Mouse (Mus musculus) thymus, postnatal 4 days (tissue): ENCODE results near the gene Rflnb.

Experiments used
- DNase-seq: peaks from one replicate; pipeline ENCODE4 v3.0.0; 2021

Rflnb gene

DNA sequence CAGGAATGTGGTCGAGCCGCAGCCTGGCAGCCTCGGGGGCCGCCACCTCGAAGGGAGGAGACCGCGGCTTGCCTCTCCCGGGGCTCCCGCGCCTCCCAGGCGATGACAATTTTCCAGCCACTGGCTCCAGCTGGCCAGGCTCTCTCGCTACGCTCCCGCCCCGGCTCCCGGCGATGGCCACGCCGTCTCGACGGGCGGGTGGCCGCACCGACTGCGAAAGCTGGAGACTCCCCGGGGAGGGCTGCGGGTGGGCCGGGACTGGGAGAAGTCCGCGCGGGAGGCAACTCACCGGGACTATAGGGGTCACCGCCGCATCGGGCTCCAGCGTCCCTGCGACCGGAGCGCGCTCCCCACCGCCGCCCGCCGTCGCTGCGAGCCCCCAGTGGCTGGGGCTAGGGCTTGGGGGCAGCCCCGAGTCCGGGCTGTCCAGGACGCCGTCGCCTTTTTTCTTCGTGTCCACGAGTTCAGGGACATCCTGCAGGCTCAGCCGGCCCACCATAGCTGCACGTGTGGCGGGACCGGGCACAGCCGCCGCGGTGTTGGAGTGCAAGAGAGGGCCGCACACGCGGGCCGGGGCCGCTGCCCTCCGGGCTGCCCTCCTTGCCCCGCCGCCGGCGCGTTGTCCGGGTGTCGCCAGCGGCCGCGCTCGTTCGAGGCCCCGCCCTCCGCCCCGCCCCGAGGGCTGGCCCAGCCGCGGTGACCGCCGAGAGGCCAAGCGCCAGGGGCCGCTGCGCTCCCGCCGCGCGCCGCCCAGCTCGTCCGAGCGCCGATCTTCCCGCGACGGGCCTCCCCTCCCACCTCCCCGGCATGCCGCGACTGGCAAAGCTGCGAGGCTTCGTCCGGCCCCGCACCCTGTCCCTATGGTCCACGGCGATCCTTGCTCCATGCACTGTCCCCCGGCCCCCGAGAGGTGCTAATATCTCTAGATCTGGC is at the start of gene Rflnb:
Gene Rflnb (minus strand): TSS at position 644 of the 933 bp plus-strand sequence.
- peak; percentile 57 for DNase-seq

DNA sequence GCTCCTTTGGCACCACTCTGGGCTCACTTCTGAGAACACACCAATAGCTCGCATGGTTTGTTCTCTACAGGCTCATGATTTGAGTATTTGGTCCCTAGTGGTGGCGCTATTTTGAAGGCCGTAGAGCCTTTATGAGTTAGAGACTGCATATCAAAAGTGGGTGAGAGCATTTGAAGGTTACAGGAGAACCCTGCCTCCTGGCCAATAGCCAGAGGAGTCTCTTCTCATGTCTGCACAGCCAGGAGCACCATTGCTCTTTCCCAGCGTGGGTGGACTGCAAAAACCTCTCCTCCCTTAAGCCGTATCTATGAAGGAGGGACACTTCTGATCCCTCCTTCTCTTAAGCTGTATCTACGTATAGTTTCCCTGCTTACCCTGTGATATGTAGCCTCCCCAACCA is 49.8 kb upstream of the Rflnb start:
- no peak for DNase-seq

DNA sequence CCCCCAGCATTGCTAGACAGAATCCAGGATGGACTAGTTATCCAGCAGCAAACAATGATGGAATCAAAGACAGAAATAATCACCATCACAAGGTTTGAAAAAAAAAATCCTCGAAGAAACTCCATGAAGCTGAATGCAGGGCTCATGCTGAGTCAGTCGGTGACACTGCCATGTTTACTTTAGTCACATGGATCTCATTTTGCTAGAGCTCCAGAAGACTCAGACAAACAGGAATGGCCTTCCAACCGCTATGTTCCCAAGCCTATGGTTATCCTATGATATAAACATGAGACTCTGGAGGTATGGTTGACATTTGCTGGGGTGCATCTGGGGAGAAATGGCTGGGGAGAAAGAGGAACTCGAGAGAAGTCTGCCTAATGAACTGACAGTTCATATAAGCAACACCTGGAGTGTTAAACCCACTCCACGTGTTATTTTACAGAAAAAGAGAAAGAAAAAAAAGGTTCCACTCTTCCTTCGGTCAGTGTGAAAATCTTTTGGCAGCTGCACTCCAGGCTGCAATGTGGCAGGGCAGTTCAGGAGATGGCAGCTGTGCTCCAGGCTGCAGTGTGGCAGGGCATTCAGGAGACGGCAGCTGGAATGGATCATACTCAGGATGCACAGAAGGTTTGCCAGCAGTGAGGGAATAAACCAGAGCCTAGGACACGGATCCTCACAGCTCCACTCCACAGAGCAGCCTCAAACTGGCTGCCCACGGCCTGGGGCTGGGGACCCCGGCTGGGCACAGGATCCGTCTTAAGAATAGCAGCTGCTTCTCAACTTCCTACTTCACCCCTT is 46.9 kb upstream of the Rflnb start:
- DNase-seq: no peak

DNA sequence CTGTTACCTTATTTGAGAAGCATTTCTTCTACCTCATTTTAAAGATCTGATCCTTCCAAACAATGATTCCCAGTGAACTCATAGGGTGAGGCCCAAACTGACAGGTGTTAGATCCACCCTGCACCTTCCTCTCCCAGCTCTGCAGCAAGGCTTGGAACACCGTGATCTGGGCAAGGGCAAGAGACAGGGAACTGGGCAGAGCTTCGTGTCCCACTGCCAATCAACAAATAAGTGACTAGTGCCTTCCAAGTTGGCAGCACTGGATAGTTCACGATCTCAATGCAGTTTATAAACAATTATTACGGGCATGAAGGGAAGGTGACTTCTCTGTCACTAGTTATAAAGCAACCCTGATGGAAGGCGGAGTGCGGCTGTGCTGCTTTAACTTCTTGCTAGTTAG is 42.2 kb upstream of the Rflnb start:
- DNase-seq: no peak

DNA sequence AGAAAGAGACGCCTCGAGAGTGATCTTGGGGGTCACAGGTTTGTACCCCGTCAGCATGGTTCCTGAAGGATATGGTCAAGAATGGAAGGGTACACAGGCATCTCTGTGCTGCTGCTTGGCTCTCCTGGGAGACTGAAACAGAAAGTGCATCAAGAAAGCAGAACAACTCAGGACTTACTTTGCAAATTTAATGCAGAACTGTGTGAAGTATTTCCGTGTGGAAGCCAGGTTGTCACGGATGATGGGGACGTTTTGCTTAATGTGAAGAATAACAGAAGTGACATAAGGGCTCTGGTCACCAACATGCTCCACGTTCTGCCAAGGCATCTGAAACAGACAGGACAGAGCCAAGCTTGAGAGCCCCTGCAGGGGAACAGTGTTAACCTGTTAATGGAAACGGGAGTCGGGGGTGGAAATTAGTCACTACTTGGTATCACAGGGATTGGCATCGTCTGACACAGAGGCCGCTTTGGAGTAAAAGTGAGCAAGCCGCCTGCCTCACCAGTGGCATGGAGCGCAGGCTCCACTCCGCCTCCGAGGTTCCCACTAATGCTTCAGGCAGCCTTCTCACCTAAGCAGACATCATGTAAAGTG is 39.1 kb upstream of the Rflnb start:
- DNase-seq: no peak

DNA sequence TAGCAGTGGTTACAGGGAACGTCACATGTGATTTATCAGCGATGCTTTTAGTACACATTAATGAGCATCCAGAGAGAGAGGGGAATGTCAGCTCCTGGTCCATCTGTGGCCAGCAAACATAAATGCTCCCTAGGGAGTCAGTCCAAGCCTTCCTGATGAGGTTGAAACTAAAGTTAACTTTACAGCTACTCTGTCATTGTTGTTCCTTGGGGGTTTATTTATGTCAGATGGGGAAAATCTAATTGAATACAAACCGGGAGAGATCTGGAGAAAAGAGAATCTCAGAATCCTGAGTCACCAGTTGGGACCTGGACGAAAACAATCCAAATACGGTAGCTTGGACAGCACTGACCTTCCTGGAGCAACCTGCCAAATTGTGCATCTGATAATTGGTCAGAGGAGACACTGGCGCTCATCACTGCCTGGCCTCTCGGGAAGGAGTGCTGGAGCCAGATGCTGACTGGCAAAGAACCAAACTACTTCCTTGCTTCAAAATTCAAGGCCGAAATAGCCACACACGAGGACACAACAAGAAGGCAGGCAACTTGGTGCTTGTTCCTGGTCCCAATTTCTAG is 38.0 kb upstream of the Rflnb start:
- no peak for DNase-seq

DNA sequence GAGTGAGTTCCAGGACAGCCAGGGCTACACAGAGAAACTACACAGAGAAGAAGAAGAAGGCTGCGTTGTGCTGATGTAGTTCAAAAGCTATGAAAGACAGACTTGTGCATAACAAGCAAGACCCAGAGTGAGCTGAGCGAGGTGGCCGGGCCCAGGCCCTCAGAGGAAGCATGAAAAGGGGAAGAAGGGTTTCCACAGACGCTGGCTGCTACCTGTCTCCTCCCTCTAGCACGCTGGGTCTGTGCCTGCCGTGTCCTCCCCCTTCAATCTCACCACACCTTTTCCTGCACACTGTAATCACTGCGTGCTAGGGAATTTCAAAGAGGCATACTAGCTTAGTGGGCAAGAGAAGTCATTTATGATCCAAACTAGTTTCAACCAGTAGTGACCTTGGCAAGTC is 36.8 kb upstream of the Rflnb start:
- DNase-seq: no peak

DNA sequence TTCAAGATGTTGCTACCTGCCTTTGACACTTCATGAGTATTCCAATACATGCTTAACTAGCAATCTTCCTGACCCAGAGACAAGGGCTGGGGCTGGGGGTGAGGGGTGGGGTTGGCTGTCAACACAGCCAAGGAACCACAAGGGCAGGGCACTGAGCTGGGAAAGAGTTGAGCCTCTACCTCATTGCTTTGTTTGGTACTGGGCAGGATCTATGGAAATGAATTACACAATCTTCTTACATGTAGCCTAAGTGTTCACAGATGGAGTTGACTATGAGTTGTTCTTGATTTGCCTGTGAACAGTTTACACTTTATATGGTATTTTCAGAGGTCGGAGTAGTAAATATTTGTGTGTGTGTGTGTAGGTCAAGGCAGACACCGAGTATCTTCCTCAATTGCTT is 33.3 kb upstream of the Rflnb start:
- DNase-seq: no peak

DNA sequence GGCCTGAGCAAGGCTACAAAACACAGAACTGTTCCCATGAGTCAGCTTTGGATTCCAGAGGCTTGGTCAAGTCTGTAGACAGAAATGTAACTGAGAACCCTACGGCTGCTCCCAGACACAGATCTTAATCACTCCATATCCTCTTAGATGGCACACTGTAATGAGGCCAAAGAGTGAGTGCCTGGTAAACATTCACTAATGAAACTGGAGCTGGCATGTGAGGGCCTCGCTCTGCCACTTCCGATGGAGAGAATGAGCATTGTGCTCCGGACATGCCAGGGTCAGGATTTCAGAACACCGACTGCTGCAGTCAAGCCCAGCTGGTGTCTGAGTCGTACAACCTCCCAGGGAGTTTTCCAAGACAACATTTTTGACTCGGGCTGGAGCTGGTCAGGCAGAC is 32.4 kb upstream of the Rflnb start:
- DNase-seq: no peak

DNA sequence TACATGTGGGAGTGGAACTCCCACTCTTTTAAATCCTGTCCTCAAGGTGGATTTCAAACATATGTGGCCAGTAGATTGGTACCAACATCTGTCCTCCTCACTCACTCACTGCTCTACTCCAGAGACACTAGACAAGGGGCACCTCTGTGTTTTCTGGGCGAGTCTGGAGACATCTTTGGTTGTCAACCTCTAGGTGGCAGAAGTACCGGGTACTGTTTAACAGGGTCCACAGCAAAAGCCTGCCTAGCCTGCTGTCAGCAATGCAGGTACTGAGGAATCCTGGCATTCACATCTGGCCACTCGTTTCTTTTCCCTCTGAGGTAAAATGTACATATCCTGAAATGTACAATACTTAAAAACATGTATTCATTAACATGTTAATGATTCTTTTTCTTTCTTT is 28.9 kb upstream of the Rflnb start:
- DNase-seq: no peak

DNA sequence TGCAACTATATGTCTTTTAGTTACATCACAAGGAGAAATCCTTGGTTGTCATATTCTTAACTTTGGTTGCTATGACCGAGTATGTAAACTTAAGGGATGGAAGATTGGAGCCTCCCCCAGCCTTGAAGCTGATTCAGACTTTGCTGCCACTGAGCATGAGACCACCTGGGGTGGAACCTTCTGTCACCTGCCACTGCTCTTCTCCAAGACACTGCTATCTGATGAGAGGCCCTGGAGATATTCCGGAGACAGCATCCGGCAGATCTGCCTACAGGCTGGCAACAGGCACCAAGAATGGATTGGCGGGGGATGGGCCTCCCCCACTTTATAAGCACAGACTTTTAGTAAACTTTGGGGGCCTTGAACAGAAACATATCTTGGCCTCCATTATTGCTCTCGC is 24.9 kb upstream of the Rflnb start:
- no peak for DNase-seq

DNA sequence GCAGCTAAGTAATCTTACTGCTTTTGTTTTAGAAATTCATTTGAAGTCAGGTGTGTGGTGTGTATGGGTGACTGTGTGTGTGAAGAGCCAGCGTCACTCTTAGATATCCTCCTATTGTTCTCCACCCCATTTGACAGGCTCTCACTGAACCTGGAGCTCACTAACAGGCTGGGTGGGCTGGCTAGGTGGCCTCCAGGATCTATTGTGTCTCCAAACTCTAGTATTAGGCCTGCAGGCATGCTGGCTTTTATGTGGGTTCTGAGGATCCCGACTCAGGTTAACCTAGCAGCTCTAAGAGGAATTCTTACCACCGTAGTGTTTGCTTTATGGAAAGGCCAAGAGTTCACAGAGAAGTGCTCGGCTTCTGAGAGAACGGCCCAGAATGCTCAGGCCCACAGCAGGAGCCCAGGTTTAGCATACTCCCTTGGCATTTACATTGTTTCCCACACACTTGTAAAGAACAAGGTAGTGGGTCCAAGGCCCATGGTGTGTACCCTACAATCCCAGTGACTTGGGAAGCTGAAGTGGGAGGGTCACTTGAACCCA is 23.5 kb upstream of the Rflnb start:
- no peak for DNase-seq

DNA sequence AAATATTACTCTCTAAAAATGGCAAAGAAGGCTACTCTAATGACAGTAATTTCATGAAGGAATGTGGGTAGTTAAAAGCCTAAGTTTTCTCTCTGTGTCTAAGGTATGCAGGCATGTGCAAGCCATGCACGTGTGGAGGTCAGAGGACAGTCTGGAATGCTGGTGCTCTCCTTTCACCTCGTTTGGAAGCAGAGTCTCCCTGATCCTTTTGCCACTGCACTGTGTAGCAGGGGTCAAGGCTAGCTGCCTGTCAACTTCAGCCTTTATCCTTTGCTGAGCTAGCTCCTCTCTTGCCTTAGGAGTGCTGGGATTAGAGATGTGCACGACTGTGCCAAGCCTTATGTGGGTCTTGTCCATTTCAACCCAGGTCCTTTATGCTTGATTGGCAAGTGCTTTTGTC is 22.9 kb upstream of the Rflnb start:
- DNase-seq: no peak

DNA sequence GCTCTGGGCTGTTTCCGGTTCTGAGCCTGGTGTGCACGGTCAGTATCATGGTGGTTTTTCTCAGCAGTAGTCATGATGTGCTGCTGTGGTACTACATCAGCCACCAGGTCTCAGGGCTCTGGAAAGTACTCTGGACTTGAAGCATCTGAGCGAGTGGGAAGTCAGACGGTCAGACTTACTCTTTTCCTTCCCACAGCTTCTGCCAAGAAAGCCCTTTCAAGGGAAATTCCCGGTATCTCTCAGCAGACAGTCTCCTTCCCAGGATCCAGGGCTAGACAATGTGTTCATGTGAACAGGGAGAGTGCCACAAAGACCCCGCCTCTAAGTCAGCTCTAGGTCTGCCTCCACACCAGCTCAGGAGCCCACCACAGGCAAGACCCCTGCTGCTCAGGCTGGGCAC is 17.8 kb upstream of the Rflnb start:
- DNase-seq: no peak

DNA sequence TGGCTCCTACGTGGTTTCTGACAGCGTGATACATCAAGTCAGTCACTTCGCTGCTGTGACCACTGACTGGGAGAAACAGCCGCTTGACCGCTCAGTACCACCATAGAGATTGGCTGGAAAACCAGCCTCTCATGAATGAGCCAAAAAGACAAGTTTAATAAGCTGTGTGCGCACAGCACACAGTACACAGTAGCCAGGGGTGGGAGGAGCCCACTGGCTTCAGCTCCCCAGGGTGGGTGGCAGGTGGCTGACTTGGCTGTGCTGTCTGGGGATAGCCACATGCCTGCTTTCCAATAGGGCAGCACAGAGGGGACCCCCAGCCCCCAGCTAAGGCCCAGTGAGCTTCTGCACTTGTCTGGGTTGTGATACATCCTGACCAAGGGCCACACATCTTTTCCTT is 16.9 kb upstream of the Rflnb start:
- DNase-seq: no peak

DNA sequence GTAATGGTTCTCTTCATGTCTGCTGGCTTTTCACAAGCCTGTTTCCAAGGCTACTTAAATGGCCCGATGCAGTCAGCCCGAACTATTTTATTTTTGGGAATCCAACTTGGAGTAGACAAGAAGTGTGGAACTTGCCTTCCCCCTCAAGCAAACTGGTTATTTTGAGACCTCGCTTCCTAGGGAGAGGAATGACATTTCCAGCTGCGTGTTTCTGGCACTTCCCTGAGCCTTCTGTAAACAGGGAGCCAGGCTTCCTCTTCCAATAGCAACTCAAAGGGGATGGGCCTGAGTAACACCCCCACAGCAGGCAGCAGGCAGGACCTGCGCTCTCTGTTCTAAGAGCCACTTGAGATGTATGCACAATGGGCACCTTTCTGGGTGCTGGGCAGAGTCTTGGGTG is 15.3 kb upstream of the Rflnb start:
- DNase-seq: no peak

DNA sequence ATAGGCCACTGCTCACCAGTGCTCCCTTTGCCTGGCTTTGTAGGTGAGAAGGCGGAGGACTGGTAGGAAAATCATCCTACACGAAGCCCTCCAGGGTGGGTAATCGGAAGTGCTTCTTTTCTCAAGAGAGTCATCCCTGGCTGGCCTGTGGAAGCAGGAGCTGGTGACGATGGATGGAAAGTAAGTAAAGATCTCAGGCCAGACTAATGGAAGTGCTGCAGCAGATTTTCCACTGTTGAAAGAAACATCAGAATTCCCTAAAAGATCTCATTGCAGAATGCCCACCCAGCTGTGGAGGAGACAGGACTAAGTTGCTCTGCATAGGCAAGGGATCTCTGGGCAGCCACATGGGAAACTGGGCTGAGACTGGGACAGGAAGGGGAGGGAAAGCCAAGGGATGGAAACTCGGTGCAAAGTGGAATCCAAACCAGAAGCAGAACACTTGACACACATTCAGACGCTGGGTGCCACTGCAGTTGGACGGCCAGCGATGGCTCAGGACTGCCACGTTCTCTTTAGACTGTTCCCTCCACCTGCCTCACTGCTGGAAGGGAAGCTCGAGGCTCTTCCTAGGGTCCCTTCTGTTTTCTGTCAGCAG is 14.6 kb upstream of the Rflnb start:
- no peak for DNase-seq

DNA sequence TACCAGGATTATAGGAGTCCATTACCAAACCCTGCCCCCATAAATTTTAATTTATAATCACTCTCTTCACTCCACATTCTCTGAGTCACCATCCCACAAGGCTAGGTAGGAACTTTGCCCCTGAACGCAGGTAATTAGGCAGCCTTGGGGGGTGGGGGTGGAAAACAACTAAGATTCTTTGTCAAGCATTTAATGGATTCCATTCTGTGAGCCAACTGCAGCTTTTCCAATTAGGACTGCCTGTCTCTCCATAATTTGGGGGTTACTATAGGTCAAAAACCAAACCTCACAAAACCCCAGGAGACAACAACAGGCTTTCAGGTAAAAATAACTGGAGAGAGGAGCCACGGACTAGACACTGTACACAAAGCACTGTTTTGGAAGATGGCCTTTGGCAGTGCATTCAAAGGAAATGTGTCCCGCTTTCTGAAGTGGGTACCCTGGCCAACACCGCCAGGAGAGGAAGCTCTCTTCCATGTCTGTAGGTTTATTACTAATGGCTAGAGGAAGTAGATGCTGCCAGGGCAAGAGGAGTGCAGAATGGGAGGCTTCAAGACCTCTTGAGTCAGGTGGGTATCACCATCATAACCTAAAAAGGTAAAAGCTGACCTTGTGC is 13.3 kb upstream of the Rflnb start:
- no peak for DNase-seq

DNA sequence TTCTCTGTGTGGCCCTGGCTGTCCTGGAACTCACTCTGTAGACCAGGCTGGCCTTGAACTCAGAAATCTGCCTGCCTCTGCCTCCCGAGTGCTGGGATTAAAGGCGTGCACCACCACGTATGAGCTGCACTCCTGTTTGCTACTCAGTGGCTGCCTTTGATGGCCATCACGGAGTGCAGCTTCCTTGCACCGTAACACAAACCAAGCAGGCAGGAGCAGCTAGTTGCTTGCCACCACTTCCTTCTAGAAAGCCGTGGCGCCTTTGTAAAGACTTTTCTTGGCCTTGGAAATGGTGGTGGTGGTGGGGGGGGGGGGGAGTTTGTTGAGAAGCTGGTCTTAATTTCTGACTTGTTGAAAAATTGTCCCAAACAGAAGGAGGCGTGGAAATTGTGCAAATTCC is 12.5 kb upstream of the Rflnb start:
- DNase-seq: peak; percentile 33

DNA sequence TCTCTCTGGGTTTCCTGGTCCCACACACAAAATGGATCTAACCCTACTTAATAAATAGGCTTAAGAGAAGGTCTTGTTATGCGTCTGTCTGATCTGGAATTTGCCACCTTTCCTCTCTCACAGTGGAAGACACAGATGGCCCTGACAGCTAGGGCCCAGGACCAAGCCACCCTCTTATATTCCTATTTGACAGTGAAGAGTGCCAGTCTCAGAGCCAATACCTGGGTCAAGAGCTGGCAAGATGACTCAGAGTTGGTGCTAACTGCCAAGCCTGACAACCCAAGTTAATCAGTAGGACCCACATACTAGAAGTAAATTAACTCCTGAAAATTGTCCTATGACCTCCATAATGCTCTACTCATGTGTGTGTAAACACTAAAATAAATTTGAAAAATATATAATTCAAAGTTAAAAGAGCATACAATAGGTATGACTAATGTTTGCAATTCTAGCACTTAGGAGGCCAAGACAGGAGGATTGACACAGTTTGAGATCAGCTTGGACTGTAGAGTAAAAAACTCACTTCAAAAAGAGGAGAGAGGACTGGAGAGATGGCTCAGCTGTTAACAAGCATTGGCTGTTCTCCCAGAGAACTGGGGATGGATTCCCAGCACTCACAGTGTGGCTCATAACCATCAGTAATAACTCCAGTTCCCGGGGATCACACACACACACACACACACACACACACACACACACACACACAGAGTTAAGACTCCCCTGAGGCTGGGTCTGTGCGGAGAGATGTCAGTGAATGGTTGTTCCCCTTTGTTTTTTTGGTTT is 11.9 kb upstream of the Rflnb start:
- DNase-seq: no peak

DNA sequence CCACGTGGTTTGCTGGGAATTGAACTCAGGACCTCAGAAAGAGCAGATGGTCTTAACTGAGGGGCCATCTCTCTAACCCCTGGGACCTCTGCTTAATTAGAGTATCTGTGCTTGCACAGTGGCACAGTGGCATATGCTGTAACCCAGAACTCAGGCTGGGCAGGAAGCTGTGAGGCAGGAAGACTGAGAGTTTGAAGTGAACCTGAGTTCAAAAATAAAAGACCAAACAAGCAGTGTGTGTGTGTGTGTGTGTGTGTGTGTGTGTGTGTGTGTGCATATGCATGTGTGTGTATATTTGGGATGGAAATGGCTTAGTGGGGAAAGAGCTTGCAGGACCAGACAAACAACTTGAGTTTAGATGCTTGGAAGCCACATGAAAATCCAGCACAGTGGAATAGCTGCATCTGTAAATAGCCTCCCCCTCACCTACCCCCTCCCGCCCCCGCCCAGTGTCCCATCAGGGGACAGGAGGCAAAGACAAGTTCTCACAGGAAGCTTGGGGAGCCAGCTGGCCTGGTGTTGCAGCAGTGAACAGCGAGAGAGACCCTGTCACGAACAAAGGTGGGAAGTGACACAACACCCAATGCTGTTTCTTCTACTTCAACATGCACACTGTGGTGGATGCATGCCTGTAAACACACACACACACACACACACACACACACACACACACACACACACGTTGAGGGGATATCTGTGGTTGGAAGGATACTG is 10.2 kb upstream of the Rflnb start:
- DNase-seq: peak; percentile 40
